ENCODE assay signal across 9 mouse cellular contexts in the genomic region with DNA sequence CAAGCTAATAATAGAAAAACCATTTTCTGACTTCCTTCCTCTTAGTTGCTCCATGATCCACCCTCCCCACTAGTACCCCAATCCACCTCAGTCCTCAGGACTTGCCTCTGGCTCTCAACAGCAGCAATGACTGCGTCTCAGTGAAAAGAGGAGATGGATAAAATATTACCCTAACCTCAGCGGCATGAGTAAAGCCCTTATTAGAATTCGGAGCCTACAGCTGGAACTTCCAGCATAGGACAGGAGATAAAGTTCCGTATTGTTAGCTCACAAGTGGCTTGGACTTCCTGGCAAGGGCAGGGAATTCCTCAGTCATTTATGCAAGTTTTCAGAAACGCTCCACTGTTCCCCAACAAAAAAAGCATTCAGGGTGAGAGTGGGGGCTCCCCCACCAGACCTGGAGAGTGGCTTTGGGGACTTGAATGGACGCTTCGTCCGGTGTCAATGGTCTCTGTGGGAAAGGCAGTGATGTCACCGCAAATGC.
DNase-seq lines count a peak whose midpoint lies in the region; ATAC-seq and TF ChIP-seq lines count a peak whose summit lies in the region.
"Had no signal": no experiment of that assay in that cellular context is flagged by ENCODE, and none has a peak within 500 bp of the region (broad histone marks: within the 10 kb centered on the region; RNA-seq: fewer than 3 reads in every experiment).

No protein-coding gene starts in this region.

- no peak for TF ChIP-seq CTCF in testis, adult 2 months (IDR thresholded peaks at IDR 0.05; ENCODE audit: control insufficient read depth, insufficient read depth, insufficient replicate concordance, low read depth, low read length)

- ATAC-seq in intestine, embryonic 15.5 days = 0 out of 2 replicates have a peak, but pooled peaks have one; percentile 36
- ATAC-seq in neural tube, embryonic 13.5 days (ENCODE audit: low read depth) = peak; percentile 90

- TF ChIP-seq POLR2A in testis, adult 2 months (IDR thresholded peaks at IDR 0.05; ENCODE audit: control insufficient read depth, low read depth, low read length) = no peak

- peak overlapping the region; percentile 61 for H3K4me3 ChIP-seq in testis, adult 2 months (ENCODE audit: control insufficient read depth, low read depth, low read length)
- no peak overlapping the region for H3K4me3 ChIP-seq in intestine, embryonic 15.5 days (replicated peaks)
- no peak overlapping the region for H3K4me3 ChIP-seq in neural tube, embryonic 13.5 days
- H3K4me3 ChIP-seq: limb, embryonic 12.5 days had no signal

- DNase-seq in embryo, embryonic 10 days (ENCODE audit: low spot score) = peak; percentile 66
- no peak for DNase-seq in embryo, embryonic 9.5 days (ENCODE audit: extremely low spot score)
- no peak for DNase-seq in testis, postnatal 10 days (ENCODE audit: low spot score)
- no peak for DNase-seq in spleen, postnatal 14 days (ENCODE audit: low spot score in 2 of 2)
- no peak for DNase-seq in cerebellum, postnatal 4 days (ENCODE audit: low spot score in 2 of 2)

- H3K9ac ChIP-seq in intestine, embryonic 15.5 days = no peak overlapping the region
- no peak overlapping the region for H3K9ac ChIP-seq in neural tube, embryonic 13.5 days
- H3K9ac ChIP-seq: limb, embryonic 12.5 days had no signal

- no peaks in the 10 kb centered on the region for H3K9me3 ChIP-seq in intestine, embryonic 15.5 days
- H3K9me3 ChIP-seq in neural tube, embryonic 13.5 days = no peaks in the 10 kb centered on the region
- H3K9me3 ChIP-seq: limb, embryonic 12.5 days had no signal

- no peak overlapping the region for H3K4me2 ChIP-seq in intestine, embryonic 15.5 days (replicated peaks)
- H3K4me2 ChIP-seq in neural tube, embryonic 13.5 days = no peak overlapping the region
- H3K4me2 ChIP-seq: limb, embryonic 12.5 days had no signal

- no peaks in the 10 kb centered on the region; the same call in 1 of the 2 replicates for H3K4me1 ChIP-seq in testis, adult 2 months (ENCODE audit: control insufficient read depth, insufficient read depth, low read length)
- H3K4me1 ChIP-seq in intestine, embryonic 15.5 days (replicated peaks) = no peaks in the 10 kb centered on the region
- peaks cover 30% of the 10 kb centered on the region for H3K4me1 ChIP-seq in neural tube, embryonic 13.5 days (replicated peaks)

- H3K27ac ChIP-seq in testis, adult 2 months (ENCODE audit: control insufficient read depth, insufficient read depth, low read depth, low read length) = no peak overlapping the region
- no peak overlapping the region for H3K27ac ChIP-seq in intestine, embryonic 15.5 days
- peak overlapping the region; percentile 90 for H3K27ac ChIP-seq in neural tube, embryonic 13.5 days (replicated peaks)

- no peaks in the 10 kb centered on the region for H3K27me3 ChIP-seq in testis, adult 2 months (ENCODE audit: control insufficient read depth, insufficient read depth, low read length)
- H3K27me3 ChIP-seq in intestine, embryonic 15.5 days (replicated peaks) = no peaks in the 10 kb centered on the region
- H3K27me3 ChIP-seq in neural tube, embryonic 13.5 days = no peaks in the 10 kb centered on the region

- H3K36me3 ChIP-seq in testis, adult 2 months (ENCODE audit: control insufficient read depth, insufficient read depth, low read length) = no peaks in the 10 kb centered on the region
- H3K36me3 ChIP-seq in intestine, embryonic 15.5 days = no peaks in the 10 kb centered on the region
- no peaks in the 10 kb centered on the region for H3K36me3 ChIP-seq in neural tube, embryonic 13.5 days
- H3K36me3 ChIP-seq: limb, embryonic 12.5 days had no signal

- 60% methylated on average over 9 of the region's 9 CpGs for WGBS in intestine, embryonic 15.5 days
- WGBS in neural tube, embryonic 13.5 days = 12% methylated on average over 9 of the region's 9 CpGs
